Mouse (Mus musculus) right cerebral cortex, postnatal 25 days (tissue): ENCODE data around the gene Acrv1.
"Not testable (repeated sequence)": the region's sequence is repeated elsewhere in the genome, so short reads cannot be mapped to it uniquely, and the experiment has no call there.

Experiments used
- DNase-seq: peaks from one replicate; pipeline ENCODE4 v3.0.0; 2022

Acrv1 gene

DNA sequence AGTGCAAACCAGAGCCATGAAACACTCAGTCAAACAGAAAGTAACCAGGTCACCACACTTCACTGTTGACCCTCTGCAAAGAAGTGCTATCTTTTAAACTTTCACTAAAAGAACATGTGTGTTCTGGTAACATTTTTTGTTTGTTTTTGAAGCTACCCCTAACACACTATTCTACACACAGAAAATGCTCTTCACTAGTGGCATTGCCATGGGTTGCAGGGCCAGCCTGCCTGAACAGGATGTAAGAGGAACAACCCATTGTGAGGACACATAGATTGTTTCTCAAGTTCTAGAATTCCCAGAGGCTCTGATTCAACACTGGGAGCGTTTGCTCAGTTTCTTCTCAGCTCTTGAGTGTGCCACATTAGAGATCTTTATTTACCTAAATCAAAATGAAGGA lies at the start of gene Acrv1:
Acrv1 (plus strand) TSS at position 301 of the 400 bp plus-strand sequence.
- no peak for DNase-seq

DNA sequence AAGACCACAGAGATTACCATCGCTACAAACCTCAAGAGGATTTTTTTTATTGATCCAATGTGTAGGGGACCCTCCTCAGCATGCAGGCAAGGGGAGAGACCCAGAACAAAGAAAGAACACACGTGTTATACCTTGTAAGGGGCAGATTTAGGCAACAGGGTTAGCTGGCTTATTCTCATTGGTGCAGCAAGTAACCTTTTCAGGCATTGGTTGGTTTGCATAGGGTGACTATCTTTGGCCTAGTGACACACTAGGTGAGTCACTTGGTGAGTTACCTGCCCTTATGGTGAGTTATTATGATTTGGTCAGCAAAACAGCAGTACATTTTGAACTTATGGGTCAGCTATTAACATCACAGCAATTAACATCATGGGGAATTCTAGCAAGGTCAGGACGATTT lies 49.7 kb upstream of the Acrv1 start, which contains the start of gene A630095E13Rik:
A630095E13Rik (minus strand) TSS at position 101 of the 400 bp plus-strand sequence.
- DNase-seq, result not testable (repeated sequence)

DNA sequence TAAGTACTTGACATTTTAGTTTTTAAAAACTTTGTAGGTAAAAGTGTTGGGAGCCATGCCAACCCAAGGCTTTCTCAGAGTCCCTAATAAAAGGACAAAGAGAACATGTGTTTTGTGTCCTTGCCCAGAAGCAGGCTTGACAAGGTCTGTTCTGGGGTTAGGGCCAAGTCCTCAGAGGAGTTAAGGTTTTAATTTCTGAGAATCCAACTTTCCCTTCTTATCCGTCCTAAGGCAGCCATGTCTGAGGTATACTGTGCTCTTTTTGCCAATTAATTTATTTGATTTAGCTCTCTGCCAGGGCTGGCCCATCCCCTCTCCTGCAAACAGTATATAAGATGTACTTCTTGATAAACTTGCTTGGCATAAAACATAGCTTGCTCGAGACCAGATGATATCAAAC lies 11.6 kb upstream of the Acrv1 start:
- no peak for DNase-seq

DNA sequence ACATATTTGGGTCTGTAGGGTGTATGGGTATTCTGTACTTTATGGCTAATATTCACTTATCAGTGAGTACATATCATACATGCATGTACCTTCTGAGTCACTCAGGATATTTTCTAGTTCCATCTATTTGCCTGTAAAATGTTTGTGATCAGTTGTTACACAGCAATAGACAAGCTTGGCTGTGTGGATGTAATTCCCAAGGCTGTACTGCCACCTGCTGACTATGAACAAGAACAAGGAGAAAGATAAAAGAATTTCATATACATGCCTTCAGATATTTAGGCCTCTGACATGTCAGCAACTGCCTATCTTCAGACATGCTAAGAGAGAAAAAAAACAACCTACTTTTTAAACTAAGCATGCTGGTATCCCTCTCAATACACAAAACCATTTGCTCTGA lies 5.7 kb upstream of the Acrv1 start:
- DNase-seq, result no peak

DNA sequence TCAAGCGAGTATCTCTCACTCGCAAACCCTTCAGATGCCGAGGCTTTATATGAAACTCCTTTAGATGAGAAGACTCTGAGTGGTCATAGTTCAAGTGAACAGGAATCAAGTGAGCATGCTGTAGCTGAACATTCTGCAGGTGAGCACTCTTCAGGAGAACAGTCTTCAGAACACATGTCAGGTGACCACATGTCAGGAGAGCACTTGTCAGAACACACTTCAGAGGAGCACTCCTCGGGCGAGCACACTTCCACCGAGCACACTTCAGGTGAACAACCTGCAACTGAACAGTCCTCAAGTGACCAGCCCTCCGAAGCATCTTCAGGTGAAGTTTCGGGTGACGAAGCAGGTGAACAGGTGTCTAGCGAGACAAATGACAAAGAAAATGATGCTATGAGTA lies 1.3 kb downstream of the Acrv1 start:
- DNase-seq, result no peak

DNA sequence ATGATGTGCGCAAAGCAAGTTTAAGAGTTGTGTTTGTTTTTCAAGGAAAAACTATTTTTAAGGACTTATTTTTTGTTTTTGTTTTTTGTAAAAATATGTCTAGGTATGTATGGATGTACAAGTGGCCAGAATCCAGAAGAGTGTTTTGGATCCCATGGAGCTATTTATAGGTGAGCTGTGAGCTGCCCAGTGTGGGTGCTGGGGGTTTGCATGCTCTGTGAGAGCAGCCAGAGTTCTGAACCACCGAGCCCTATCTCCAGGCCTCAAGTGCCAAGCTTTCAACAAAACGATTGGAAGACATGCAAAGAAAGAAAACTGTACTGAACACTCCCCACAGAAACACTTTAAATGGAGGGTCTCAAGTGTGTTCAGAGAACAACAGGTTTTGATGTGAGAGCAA lies 12.9 kb downstream of the Acrv1 start:
- no peak for DNase-seq

DNA sequence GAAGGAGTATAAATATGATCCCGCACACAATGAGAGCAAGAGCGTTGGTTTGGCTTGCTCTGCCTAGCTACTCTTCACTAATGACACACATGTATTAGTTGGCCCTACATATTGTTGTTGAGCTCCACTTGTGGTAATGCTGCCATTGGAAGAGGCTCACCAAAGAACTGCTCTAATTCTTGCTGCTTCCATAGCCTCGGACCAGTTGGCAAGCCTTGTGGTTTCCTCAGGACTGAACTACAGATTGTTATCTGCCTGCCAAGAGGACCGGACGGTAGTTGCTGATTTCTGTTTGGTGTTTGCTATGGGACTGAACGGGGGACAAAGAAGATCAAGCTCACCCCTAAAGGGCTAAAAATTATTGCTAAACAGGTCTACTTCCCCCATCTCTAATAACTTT lies 14.3 kb downstream of the Acrv1 start:
- DNase-seq, result no peak

DNA sequence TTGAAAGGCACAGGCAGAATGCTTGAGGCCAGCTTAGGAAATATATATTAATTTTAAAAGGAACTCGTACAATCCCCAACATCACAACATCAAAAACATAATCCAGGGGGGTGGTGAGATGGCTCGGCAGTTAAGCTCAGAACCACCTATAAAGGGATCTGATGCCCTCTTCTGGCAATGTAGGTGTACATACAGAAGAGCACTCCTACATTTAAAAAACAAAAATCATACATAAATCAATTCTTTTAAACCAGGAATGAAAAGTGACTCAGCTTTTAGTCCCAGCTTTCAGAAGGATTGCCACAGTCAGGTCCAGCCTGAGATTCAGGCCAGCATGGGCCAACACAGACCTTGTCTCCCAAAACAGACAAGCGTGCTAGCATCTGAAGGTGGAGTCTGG lies 23.6 kb downstream of the Acrv1 start:
- no peak for DNase-seq

DNA sequence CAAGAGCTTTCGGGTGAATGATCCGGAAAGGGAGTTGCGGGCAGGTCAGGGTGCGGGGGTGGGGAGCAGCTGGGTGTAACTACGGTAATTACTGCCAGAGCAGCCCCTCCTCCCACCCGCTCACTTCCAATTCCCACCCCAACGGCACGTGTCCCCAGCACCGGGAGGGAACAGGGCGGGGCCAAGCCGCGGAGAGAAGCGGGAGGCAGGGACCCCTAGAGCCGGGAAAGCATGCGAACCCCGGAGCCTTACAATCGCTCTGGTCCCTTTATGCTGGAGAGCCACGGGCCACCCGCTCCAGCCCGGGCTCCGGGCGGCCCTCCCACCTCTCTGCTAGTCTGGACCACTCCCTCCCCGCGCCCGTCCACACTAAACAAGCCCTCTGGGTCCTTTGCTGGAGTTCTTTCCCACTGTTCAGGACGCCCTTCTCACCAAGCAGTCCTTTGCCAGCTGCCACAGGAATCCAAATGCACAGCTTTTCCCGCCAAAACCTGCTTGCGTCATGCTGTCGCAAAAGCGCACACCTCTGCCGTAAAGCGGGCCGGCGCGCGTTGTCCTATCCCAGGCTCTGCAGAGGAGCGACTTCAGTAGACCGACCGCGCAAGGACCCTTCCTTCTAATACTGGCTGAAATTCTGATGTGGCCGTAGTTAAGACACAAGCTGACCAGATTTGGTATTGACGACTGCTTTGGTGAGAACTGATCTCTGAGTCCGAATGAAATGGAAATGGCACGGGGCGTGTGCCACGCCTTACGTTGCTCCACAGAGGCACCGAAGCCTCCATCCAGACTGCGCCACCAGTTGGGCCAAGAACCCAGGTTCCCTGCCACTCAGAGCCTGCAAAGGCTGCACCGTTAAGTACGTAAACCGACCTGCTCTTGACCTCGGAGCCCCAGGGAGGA lies 33.4 kb downstream of the Acrv1 start:
- DNase-seq, result peak; percentile 91

DNA sequence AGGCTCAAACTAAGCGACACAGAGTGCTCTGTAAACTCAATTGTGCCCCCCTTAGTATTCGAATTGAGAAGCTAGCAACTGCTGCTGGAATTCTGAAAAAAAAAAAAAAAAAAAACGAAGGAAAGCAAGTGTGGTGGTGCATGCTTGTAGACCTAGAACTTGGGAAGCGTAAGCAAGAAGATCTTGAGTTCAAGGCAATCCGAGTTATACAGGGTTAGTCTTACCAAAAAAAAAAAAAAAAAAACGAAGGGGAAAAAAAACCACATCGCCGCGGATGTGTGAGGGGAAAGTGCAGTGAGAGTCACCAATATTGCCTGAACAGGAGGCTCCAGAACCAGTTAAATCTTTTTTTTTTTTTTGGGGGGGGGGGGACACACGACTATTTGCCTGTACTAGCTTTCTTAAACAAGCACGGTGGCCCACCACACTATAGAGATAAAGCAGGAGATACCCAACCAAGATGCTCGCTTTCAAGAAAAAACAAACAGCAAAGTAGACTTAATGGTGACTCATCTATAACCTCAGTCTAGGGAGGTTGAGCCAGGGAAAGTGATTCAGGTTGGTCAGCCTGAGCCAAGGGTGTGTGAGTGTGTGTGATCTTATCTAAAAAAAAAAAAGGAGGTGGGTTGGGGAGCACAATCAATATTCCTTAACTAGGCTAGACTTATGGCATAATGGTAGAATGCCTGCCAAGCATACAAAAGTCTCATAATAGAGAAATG lies 34.2 kb downstream of the Acrv1 start, which contains the start of gene Chek1:
Chek1 (minus strand) TSS at position 32 of the 722 bp plus-strand sequence.
- no peak for DNase-seq
